ENCODE assay signal across 18 mouse cellular contexts in genomic region chr1:177281925-177282324, GRCm38 (mm10).
"Had no signal": no experiment of that assay in that cellular context is flagged by ENCODE, and none has a peak within 500 bp of the region (broad histone marks: within the 10 kb centered on the region; RNA-seq: fewer than 3 reads in every experiment).

No protein-coding gene starts in this region.

- DNase-seq: kidney, adult 8-10 months; kidney, postnatal 14 days; kidney, postnatal 4 days; liver, embryonic 13.5 days; lung, adult 2 months; lung, postnatal 14 days; retina, postnatal 1 day; thymus, adult 2 months; thymus, postnatal 14 days; thymus, postnatal 4 days had no signal

- H3K9me3 ChIP-seq: kidney, embryonic 15.5 days; liver, embryonic 13.5 days; midbrain, embryonic 12.5 days; midbrain, embryonic 15.5 days; neural tube, embryonic 13.5 days had no signal

- H3K4me2 ChIP-seq: kidney, embryonic 15.5 days; liver, embryonic 13.5 days; midbrain, embryonic 12.5 days; midbrain, embryonic 15.5 days; neural tube, embryonic 13.5 days had no signal

- H3K27ac ChIP-seq: kidney, embryonic 15.5 days; liver, embryonic 13.5 days; macrophage; midbrain, embryonic 12.5 days; midbrain, embryonic 15.5 days; neural tube, embryonic 13.5 days; stomach, postnatal 0 days had no signal

- ATAC-seq: intestine, postnatal 0 days; midbrain, embryonic 15.5 days had no signal

- H3K4me3 ChIP-seq: kidney, embryonic 15.5 days; liver, embryonic 13.5 days; midbrain, embryonic 12.5 days; midbrain, embryonic 15.5 days; myocyte; neural tube, embryonic 13.5 days had no signal

- H3K36me3 ChIP-seq: kidney, embryonic 15.5 days; liver, embryonic 13.5 days; midbrain, embryonic 12.5 days; midbrain, embryonic 15.5 days; neural tube, embryonic 13.5 days had no signal

- H3K27me3 ChIP-seq: kidney, embryonic 15.5 days; liver, embryonic 13.5 days; midbrain, embryonic 12.5 days; midbrain, embryonic 15.5 days; neural tube, embryonic 13.5 days had no signal

- H3K9ac ChIP-seq: kidney, embryonic 15.5 days; liver, embryonic 13.5 days; midbrain, embryonic 12.5 days; midbrain, embryonic 15.5 days; neural tube, embryonic 13.5 days had no signal

- H3K4me1 ChIP-seq: liver, embryonic 13.5 days; midbrain, embryonic 12.5 days; midbrain, embryonic 15.5 days; neural tube, embryonic 13.5 days had no signal
